Mouse (Mus musculus): ENCODE measurements around the gene Grin1.

Grin1 gene

DNA sequence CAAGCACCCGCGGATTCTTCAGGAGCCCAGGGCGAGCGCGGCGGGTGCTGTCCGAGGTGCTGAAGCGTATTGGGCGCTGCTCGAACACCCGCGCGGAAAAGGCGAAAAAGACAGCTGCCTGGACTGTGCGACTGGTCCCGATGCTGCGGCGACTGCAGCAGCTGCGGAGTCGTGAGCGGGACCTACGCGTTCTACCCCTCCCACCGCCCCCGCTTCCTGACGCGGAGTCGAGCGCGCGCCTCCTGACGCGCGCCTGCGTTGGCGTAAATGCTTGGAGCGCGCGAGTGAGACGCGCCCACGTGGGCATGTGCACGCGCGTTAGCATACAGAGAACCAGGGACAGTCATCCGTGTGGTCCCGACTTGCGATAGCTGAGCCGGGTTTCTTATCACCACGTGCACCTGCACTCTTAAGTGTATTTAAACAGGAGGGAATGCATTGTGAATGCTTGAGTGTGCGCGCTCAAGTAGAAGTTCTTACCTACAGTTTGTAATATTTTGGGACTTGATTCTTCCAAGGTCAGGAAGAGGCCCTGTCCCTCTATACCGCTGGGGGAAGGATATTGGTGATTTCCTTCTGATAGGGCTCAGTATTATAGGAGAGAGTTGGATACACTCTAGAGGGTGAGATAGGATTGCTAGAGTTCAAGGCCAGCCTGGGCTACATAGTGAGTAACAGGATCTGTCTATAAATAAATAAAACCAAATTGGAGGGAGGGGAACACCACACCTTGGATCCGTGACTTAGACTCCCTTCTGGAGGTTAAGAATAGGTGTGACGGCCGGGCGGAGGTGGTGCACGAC is at the start of gene Grin1:
Grin1 (minus strand) TSS at position 217 of the 803 bp plus-strand sequence.
- in situ Hi-C loops (cut with MseI, MboI), result no loop called here

DNA sequence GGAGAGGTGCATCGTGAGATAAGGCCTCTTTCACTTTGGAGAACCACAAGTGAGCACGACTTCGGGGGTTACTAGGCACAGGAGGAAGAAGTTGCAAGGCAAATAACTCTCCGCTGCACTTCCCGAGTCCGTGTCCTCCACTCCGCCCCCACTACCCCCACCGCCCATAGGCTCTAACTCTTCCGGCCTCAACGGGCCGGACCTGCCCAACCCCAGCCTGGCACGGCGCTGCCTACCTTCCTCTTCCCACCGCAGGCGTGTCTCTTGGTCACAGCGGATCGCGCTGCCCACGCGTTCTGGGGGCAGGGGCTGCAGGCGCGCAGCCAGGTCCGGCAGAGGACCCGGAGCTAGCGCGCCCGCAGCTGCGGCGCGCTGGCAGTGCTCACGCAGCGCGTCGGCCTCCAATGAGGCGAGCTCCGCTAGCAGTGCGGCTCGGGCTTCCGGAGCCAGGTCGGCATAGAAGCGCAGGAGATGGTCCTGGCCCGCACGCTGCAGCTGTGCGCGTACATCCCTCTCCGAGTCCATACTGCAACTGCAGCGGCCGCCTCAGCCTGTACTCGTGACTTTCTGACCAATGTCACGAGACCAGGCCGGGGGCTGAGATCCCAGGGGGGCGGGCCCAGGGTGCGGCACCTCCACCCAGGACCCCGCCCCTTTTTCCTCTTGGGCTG is 46.2 kb upstream of the Grin1 start, which contains the start of gene Uap1l1:
Uap1l1 (minus strand) TSS at position 592 of the 671 bp plus-strand sequence.
- in situ Hi-C loops (cut with MseI, MboI), result no loop called here

DNA sequence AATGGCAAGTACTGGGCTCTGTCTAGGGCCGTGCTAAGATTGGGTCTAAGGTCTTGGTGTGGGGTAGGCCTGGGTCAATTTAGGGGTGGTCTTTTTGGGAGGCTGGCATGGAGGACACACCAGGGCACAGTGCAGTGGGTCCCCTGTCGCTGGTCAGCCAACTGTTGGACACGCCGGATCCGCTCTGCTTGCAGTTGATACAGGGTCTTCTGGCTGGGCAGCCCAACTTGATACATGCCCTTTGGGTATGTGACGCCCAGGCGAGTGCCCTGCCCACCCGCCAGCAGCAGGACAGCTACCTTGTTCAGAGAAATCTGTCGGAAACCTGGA is 45.7 kb upstream of the Grin1 start:
- in situ Hi-C loops (cut with MseI, MboI), result no loop called here

DNA sequence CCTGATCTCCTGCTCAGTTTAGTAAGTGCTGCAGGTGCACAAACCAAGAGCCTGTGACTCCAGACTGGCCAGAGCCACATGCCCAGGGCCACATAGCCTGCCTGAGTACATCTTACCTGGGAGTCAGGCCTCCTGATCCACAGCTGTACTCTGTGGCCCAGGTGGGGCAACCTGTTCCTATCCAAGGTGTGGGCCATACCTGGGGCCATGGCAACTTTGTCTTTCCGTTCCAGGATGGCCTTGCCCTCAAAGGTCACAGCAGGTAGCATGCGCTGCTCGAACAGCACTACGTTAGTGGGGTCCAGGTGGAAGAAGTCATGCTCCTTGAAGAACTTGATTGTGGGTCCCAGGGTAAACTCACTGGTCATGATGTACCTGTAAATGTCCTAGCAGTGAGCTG is 45.3 kb upstream of the Grin1 start:
- in situ Hi-C loops (cut with MseI, MboI), result no loop called here

DNA sequence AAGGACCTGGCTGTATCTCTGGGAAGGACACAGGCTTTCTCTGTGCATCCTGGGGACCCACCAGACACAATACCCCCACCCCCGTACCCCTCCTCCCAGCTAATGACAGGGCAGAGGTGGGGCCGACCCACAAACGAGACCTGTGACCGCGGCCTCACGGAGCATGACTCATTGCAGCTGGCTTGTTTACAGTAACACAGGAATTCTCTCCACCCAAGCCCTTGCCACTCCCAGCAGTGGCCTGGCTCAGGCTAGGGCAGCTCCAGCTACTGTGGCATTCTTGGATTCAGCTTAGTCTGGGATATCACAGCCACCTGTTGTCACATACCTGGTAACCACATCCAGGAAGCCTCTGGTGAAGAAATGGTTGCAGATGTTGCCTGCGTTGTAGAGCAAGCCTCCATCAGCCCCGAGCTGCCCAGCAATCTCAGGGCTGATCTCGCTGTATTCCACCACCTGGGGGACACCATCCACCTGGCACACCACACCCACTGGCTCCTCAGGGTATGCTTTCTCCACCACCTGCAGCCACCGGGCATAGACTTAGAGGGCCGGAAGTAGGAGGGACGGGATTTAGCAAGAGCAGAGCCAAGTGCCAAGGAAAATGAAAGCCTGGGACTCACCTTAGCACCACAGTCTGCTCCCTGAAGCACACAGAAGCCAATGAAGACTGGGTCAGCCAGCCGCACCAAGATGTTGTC is 44.6 kb upstream of the Grin1 start:
- in situ Hi-C loops (cut with MseI, MboI), result no loop called here

DNA sequence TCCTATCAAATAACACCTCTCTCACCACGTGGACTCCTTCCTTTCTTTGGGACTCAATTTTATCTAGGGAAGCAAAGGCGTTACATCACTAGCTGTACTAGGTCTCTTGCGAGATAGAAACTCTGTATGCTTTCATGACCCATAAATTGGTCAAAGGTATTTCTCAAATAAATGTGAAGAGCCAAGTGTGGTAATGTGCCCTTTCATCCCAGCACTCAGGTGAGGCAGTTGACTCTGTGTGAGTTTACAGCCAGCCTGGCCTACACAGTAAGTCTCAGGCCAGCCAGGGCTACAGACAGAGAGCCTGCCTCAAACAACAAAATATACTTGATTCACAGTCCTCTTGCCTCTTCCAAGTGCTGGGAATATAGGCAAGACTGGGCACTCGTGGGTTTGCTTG is 40.9 kb upstream of the Grin1 start:
- in situ Hi-C loops (cut with MseI, MboI), result no loop called here

DNA sequence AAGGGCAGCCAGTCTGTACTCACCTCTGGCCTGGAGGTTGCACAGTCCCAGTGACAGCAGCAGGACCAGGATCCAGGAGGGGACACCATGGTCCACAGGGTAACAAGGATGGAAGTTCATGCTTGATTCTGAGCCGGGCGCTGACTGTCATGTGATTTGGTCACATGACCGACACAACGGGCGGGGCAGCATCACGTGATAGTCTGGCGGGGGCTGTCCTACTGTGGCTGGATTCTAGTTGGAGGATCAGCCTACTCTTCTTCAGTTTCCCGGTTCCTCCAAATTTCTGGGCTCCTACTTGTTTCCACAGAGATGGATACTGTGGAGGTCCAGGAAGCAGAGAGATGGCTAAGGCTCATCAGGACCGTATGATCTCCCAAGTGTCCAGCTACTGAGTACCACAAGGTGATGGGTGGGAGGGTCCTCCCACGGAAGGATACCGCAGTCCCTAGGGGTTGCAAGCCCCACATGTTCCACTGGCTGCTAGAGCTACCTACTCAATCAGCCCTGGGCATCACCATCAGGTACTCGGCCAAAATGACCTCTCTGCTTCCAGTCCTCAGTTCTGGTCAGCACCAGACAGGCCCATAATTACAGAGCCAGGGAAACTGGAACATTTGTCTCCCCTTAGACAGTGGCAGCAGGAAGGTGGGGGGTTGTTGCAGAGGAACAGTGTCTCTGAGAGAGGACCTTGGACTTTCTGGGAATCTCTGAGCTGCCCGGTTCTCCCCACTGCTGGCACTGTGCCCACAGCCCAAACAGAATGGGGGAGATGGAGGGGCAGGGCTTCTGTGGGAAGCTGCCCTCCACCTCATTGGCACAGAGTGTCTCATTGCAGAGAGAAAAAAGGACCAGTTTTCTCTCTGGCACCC is 37.5 kb upstream of the Grin1 start, which contains the start of gene Dpp7:
Dpp7 (minus strand) TSS at position 152 of the 872 bp plus-strand sequence.
- in situ Hi-C loops (cut with MseI, MboI), result no loop called here

DNA sequence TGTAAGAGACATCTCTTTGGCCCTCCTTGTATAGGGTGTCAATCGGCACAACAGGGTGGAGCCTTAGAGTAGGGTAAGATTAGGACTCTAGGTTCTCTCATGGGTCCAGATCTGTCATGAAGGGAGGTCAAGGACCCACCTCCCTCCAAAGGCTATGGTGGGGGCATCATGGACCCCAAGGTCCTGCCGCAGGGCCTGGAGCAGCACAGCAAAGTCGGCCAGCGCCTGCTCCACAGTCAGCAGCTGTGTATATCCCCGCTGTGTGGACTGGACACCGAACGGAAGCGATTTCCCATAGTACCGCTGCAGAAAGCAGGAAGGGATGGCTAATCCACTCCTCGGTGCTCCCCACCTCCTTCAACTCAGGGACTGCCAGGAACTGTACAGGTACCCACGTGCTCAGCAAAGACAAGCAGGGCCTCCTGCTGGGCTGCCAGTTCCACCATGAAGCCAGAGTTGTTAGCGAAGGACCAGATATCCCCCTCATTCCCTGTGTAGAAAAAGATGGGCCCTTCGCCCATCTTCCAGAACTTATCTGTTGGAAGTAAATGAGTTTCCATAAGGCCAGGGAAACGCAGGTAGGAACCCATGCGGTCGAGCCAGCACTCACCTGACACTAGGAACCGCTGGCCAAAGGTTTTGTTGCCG is 36.6 kb upstream of the Grin1 start:
- in situ Hi-C loops (cut with MseI, MboI), result no loop called here

DNA sequence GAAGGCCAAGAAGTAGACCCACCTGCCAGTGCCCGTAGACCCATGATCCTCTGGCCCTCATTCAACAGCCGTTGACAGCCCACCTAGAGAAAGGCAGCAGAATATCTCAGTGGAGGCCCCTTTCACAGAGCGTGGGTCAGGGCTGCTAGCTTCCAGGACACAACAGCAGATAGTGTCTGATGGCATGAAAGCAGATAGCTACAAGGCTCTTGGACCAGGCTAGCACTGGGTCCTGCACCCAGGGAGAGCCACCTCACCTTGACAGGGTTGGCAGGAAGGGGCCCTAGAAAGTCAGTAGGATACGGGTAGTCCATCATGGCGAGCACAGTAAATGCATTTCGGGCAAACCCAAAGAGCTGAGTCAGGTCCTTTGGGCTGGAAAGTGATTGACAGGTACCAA is 35.2 kb upstream of the Grin1 start:
- in situ Hi-C loops (cut with MseI, MboI), result no loop called here

DNA sequence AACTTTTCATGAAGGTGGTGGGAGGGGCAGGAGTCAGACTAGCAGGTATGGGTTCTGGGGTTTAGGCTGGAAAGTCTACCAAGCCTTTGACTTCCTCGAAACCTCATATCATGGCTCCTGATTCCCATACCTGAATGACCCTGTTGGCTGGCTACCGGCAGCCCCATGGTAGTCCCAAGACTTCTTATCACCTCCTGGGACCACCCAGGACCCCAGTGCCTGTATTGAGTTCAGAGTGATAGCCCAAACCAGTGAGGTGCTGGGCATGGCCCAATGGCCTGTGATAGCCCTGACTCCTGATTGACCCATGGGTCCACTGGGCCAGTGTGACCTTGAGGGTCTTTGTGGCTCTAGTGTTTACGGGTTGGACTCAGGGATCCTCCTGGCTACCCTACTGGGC is 31.7 kb upstream of the Grin1 start:
- in situ Hi-C loops (cut with MseI, MboI), result no loop called here

DNA sequence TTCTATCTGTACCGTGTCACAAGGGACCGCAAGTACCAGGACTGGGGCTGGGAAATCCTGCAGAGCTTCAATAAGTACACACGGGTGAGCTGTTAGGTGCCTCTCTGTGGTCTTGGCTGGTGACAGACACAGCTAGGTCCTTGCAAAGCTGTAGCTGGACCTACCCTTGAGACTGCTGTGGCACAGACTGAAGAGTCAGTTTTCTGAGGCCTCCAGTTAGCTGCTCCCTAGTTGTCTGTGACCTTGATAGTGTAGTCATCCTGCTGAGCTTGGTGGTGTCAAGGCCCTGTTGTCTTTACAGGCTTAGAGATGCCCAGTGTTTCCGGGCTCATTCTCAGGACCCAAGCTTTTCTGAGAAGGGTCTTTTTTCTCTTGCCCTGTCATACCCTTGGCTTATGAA is 30.5 kb upstream of the Grin1 start:
- in situ Hi-C loops (cut with MseI, MboI), result no loop called here

DNA sequence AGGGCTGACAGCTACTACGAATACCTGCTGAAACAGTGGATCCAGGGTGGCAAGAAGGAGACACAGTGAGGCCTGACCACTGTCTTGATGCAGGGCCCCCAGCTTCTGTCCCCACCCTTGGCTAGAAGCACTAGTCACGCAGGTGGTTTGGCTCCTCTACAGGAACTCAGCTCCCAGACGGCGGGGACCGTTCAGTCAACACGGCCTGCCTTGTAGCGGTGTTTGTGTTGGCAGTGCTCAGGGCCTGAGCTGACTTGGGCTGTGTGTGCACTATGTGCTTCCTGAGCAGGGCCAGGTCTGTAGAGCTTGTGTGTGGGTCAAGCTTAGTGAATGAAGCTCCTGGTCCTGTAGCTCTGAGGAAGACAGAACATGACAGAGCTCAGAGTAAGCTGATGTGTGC is 29.2 kb upstream of the Grin1 start:
- in situ Hi-C loops (cut with MseI, MboI), result no loop called here

DNA sequence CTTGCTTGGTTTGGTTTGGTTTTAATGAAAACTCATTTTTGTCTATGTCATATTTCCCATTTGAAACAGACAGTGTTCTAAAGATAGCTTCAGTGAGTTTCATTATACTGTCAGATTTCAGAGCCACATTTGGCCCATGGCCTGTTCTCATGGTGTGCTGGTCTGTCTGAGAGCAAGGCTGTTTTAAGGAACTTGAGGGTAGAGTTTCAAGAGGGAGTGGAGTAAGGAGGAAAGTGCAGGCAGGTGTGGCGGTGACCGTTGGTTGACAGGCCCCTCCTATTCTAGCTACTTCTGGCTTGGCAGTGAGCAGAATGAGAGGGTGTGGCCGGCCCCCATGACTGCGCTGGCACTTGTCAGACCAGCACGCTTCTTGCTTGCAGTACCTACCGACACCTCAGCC is 19.3 kb upstream of the Grin1 start:
- in situ Hi-C loops (cut with MseI, MboI), result no loop called here

DNA sequence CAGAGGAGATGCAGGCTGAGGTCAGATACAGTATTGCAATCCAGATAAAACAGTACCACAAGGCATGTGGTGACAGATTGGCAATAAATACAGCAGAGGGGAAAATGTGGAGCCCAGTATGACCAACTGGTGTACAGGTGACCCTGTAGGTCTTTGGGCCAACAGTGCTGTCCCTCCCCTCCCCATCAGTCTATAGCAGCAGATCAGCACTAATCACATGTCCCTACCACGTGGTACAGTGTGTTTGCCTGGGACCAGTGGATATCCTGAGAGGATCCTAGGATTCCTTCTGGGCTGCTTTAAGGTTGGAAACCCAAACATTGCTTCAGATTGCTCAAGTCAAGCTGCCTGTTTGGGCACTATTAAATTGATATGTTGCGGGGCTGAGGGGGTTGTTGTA is 14.6 kb upstream of the Grin1 start:
- in situ Hi-C loops (cut with MseI, MboI), result no loop called here

DNA sequence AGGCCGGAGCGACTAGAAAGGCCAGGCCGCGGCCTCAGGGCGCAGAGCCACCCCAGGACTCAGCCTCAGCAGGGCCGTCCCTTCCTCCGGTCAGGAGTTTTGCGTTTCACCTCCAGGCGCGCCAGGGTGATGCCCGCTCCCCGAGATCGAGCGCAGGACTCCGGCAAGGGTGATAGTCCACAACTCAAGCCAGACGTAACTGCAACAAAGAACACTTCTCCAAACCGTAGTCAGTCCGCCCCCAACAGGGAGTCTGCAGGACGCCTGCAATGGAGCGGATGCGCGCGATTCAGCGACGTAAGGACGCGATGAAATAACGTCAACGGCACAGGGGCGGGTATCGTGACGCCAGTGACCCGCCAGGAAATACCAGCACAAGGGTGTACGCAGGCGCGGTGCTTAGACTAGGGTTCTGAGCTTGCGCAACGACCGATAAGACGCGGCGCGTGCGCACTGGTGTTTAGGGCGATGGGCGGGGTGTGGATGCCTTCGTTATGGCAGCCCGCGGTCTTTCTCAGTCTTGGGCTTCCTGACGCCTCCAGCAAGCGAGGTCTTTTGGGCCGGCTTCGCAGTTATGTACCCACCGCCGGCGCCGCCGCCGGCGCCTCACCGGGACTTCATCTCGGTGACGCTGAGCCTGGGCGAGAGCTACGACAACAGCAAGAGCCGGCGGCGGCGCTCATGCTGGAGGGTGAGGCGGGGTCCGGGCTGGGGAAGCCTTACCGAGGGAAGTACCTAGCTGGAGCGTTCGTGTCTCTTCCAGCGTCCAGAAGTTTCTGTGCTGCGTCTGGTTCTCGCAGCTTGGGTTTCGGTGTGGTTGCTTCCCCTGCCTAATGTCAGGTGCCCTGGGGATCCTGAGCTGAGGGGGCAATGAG is 13.5 kb upstream of the Grin1 start, which contains the start of gene Man1b1:
Man1b1 (plus strand) TSS at position 53 of the 875 bp plus-strand sequence.
- in situ Hi-C loops (cut with MseI, MboI), result no loop called here

DNA sequence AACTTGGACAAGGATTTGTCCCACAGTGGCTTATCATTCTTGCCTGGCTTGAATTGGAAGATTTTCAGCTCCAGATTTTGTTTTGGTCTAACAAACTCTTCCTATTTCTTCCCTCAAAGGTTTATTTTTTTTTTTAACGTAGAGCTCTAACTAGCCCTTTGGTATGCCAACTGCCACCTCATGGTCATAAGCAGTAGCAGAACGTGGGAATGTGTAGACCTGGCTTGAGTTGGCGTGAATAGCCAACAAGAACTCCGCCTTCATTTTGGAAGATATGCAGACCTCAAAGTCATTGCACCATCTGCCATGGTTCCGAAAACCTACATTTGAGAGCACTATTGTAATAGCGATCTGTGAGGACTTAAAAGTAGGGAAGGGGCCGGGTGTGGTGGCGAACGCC is 12.5 kb upstream of the Grin1 start:
- in situ Hi-C loops (cut with MseI, MboI), result no loop called here

DNA sequence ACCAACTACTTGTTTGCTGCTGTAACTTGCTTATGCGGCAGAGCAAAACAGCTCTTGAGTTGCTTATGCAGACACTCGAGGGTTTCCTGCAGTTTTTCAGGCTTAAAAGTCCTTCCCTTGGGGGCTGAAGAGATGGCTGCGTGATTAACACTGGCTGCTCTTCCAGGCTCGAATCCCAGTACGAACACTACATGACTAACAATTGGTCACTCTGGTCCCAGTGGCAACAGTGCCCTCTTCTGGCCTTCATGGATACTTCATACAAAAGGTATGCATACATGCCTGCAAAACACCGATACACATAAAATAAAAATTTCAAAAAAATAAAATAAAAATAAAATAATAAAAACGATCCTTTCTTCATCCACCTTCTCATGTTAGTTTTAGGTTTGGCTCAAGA is 9.5 kb upstream of the Grin1 start:
- in situ Hi-C loops (cut with MseI, MboI), result no loop called here

DNA sequence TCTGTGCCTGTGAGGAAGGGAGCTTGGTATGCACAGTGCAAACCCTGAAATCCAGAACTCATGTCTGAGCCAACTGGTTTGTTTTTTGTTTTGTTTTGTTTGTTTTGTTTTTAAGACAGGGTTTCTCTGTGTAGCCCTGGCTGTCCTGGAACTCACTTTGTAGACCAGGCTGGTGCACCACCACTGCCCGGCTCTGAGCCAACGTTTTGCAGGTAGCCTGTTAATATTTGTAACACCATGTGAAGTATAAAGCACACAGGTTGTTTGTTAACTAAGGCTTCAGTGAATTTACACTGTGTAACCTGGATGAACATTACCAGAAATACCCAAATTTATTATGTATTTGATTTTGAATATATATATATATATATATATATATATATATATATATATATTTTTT is 7.0 kb upstream of the Grin1 start:
- in situ Hi-C loops (cut with MseI, MboI), result no loop called here

DNA sequence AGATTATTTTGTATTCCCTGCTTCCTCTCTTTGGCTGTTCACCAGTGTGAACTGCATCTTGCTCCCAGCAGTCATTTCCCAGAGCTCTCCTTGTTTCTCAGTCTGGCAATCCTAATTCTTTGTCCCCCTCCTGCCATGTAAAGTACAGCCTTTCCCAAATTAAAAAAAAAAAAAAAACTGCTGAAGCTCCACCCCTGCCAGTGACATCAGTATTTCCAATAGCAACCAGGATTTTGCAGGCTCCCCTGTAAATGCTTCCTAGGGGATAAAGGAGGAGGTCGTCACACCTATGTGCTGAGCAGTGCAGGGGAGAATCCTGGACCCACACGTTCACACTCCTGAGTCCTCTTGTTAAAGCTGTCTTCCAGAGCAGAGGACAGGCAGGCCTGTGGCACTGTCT is 1.1 kb upstream of the Grin1 start:
- in situ Hi-C loops (cut with MseI, MboI), result no loop called here

All from mouse trophoblast stem cell (cell line).